Mouse (Mus musculus) lung, embryonic 16.5 days (tissue): ENCODE data around the gene Tubb4b. TPM values are rescaled to one million over a fixed set of nuclear protein-coding genes. Genes with fewer than 3 reads are reported as not detected.

ENCODE experiments used
- ATAC-seq: fragments of 200-750 bp; cut with Nextera tagmentation; 2 replicates; pipeline ENCODE4 v1.8.0; 2017; ENCODE audit warnings: low read depth, mild to moderate bottlenecking, moderate library complexity
- H3K27ac ChIP-seq: fragments of 300-500 bp; sonication (generic); 2 replicates; pipeline ENCODE4 v1.5.1; 2014; ENCODE audit warnings: mild to moderate bottlenecking, control low read depth, low read length
- H3K27me3 ChIP-seq: fragments of 300-500 bp; sonication (generic); 2 replicates; pipeline ENCODE4 v1.6.1; 2014; ENCODE audit warnings: low read depth, low read length, mixed read lengths; ENCODE audit not compliant: control insufficient read depth, insufficient read depth
- H3K36me3 ChIP-seq: fragments of 300-500 bp; sonication (generic); 2 replicates; pipeline ENCODE4 v1.6.1; 2014; ENCODE audit warnings: low read length; ENCODE audit not compliant: control insufficient read depth, insufficient read depth
- H3K4me1 ChIP-seq: fragments of 300-500 bp; sonication (generic); replicated peaks from 2 replicates; pipeline ENCODE4 v1.6.1; 2014; ENCODE audit warnings: low read length, mixed read lengths; ENCODE audit not compliant: control insufficient read depth, insufficient read depth
- H3K4me2 ChIP-seq: fragments of 300-500 bp; sonication (generic); 2 replicates; pipeline ENCODE4 v1.6.1; 2014; ENCODE audit warnings: low read depth, low read length, control low read depth
- H3K4me3 ChIP-seq: fragments of 300-500 bp; sonication (generic); 2 replicates; pipeline ENCODE4 v1.5.1; 2014; ENCODE audit warnings: mild to moderate bottlenecking, low read length, control low read depth
- H3K9ac ChIP-seq: fragments of 300-500 bp; sonication (generic); 2 replicates; pipeline ENCODE4 v1.6.1; 2014; ENCODE audit warnings: low read length, control low read depth
- H3K9me3 ChIP-seq: fragments of 300-500 bp; sonication (generic); 2 replicates; pipeline ENCODE4 v1.6.1; 2016; ENCODE audit warnings: low read length; ENCODE audit not compliant: control insufficient read depth
- WGBS: fragments of 180-500 bp; shearing (Covaris S2); extraction: QIAGEN DNeasy Blood & Tissue Kit; methylation state at CpG from one replicate; pipeline ENCODE4 v1.1.7; 2014; 5-methylcytosine and 5-hydroxymethylcytosine counted together
- polyA plus RNA-seq: library from polyadenylated mRNA; unstranded; fragments of >200 nt; fragmentation: Nextera tagmentation; extraction: Ambion mirVana; gene quantifications from 2 replicates; pipeline ENCODE4 v1.2.1, GENCODE M21; 2015

Gene Tubb4b
- polyA plus RNA-seq, 1 experiment from 2014 or later: 677 TPM

DNA sequence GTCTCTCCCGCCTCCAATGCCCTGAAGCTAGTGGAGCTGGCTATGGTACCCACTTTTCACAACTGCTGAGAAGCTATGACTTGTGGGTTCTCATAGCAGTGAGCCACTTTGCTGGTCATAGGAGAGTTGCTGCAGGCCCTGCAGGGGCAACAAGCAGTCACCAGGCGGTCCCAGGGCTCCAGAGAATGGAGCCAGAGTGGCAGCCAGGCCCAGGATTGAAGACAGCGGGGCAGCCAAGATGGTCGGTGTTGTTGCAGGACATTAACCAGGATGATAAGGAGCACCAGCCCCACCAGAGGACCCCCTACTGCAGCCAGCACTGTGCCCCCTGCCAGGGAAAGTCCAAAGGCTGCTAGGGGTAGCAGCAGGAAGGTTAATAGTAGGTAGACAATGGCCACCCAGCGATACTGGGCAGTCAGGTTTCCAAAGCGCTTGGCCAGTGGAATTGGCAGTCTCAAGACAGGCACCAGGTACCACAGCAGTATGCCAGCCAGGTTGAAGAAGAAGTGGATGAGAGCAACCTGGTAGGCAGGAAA is 4.6 kb upstream of the Tubb4b start:
- 69% methylated on average over 6 of the region's 6 CpGs for WGBS
- Histone ChIP-seq H3K4me2 (no peak overlapping the region), H3K36me3 (no peaks in the 10 kb centered on the region), H3K27ac (no peak overlapping the region), H3K9ac (peak overlapping the region; percentile 24; the same call in 1 of the 2 replicates), H3K4me3 (no peak overlapping the region), H3K27me3 (no peaks in the 10 kb centered on the region), H3K4me1 (peaks cover 16% of the 10 kb centered on the region), H3K9me3 (no peaks in the 10 kb centered on the region)
- ATAC-seq: no peak

DNA sequence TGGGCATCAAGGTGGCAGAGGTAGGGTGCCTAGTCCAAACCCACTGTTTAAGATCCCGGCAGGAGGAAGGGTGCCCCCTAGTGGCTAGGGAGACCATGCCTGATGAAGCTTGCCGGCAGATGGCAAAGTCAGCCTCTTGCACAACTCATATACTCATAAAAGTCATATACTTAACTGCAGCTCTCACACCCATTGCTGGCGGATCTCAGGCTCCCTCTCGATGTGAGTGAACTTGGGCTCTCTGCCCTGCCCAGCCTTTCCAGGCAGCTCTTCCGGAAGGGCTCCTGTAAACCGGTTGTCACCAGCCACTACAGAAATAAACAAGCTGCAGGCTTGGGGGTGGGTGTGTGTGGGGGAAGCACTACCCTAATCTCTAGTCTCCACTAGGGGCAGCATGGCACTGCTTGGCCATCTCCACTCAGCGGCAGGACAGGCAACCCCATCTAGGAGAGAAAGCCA is 4.0 kb upstream of the Tubb4b start:
- Histone ChIP-seq H3K4me1 (peaks cover 17% of the 10 kb centered on the region), H3K4me2 (peak overlapping the region; percentile 39), H3K27ac (peak overlapping the region; percentile 71), H3K36me3 (no peaks in the 10 kb centered on the region), H3K27me3 (no peaks in the 10 kb centered on the region), H3K4me3 (no peak overlapping the region), H3K9me3 (no peaks in the 10 kb centered on the region), H3K9ac (0 out of 2 replicates have a peak overlapping the region, but pooled peaks have one; percentile 12)
- ATAC-seq: peak; percentile 39
- 0% methylated on average over 7 of the region's 7 CpGs for WGBS

DNA sequence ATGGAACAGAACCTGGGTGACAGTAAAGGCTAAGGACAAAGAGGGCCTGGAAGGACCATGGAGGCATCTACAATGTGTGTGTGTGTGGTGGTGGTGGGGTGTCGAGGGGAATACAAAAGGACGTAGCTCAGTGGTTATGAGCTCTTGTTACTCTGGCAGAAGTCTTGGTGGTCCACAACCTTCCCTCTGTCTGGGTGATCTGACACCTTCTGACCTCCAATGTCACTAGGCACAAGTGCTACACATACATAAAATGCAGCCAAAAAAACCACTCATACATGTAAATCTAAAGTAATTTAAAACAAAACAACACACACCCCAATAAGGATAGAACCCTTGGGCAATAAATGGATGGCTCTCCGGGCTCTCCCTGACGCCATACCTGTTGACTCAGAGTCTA is 2.9 kb upstream of the Tubb4b start:
- Histone ChIP-seq H3K4me3 (no peak overlapping the region), H3K4me1 (peaks cover 20% of the 10 kb centered on the region), H3K9me3 (no peaks in the 10 kb centered on the region), H3K27ac (no peak overlapping the region), H3K36me3 (no peaks in the 10 kb centered on the region), H3K27me3 (no peaks in the 10 kb centered on the region), H3K4me2 (no peak overlapping the region), H3K9ac (no peak overlapping the region)
- ATAC-seq: no peak
- whole genome bisulfite sequencing: 92% methylated on average over 4 of the region's 4 CpGs

DNA sequence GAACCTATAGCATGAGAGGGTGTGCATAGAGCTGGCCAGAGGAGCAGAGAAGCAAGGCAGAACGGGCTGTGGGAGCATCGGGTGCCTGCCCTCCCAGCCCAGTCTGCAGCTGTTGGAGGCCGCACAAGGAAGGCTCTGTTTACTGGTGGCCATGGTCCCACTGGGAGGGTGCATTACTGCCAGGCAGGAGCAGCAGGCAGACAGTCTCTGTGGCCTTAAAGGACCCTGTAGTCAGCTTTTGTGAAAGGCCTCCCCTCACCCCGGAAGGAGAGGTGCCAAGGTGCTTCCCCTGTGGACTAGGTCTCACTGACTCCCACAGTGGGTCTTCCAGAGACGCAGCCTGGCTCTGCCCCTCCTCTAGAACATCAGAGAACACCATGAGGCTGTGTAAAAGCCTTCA is 2.4 kb upstream of the Tubb4b start:
- Histone ChIP-seq H3K36me3 (peaks cover 2% of the 10 kb centered on the region; the same call in 1 of the 2 replicates), H3K4me3 (no peak overlapping the region), H3K9ac (no peak overlapping the region), H3K27ac (no peak overlapping the region), H3K4me1 (peaks cover 20% of the 10 kb centered on the region), H3K9me3 (no peaks in the 10 kb centered on the region), H3K27me3 (no peaks in the 10 kb centered on the region), H3K4me2 (no peak overlapping the region)
- ATAC-seq: no peak
- WGBS: 73% methylated on average over 5 of the region's 5 CpGs

DNA sequence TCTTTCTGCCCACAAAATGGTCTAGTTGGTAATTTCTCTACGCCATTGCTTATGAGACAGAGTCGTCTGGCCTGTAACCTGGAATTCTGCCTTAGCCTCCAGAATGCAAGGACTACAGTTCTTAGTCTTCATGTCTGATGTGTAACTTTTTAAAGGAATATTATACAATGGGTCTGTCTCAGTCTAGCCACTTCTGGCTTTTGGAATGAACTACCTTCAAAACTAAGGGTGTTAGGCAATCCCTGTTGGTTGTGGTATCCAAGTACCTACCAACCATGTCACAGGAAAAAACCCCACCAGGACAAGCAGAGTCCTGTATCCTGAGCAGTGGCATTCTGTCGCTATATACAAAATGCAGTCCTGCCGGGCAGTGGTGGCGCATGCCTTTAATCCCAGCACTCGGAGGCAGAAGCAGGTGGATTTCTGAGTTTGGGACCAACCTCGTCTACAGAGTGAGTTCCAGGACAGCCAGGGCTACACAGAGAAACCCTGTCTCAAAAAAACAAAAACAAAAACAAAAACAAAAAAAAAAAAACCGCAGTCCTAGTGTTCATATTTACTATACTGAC is 1.4 kb upstream of the Tubb4b start:
- Histone ChIP-seq H3K4me1 (peaks cover 20% of the 10 kb centered on the region), H3K27me3 (no peaks in the 10 kb centered on the region), H3K27ac (peak overlapping the region; percentile 99), H3K36me3 (peaks cover 7% of the 10 kb centered on the region), H3K4me2 (peak overlapping the region; percentile 49), H3K9ac (peak overlapping the region; percentile 76), H3K9me3 (no peaks in the 10 kb centered on the region), H3K4me3 (peak overlapping the region; percentile 64)
- no peak for ATAC-seq
- 66% methylated on average over 8 of the region's 8 CpGs for WGBS

DNA sequence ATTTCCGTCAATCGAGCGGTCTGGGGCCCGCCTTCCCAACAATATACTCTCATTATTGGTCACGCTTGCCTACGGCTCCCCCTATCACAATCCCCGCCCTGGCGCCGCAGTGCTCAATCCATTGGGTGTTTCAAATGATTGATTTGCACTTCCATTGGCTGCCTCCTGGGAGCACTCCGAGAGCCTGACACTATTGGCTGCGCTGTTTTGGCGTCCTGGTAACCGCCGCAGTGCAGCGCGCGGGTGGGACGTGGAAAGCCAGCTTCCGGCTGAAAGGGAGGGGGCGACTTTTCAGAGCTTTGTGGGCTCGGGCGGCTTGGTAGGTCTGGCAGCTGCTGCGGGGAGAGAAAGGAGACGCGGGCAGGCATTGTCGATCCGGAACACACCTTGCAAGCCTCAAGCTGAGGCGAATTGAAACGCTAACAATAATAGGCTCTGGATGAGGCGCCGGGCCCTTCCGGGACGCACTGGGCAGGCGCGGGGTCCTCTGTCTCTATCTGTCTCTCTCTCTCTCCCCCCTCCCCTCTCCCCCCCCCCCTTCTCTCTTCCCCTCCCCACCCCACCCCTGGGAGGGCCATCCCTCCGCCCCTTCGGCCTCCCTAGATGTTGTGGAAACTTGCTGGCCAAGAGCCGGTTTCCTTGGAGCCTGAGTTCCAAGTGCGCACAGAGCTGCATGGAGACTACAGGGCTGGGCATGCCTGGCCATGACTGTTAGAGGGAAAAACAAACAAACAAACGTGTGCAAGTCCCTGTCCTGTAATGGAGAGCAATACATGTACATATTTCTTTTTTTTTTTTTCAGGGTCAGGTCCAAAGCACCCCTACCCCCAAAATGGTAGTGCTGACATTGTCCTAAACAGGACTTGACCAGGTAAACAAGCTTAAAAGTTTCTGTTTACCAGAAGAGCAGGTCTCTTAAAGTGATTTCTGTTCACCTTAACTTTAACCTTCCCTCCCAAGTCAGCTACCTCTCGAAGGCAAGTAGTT is 557 bp upstream of the Tubb4b start:
- Histone ChIP-seq H3K27me3 (no peaks in the 10 kb centered on the region), H3K9me3 (no peaks in the 10 kb centered on the region), H3K4me1 (peaks cover 20% of the 10 kb centered on the region), H3K9ac (peak overlapping the region; percentile 76), H3K4me3 (peak overlapping the region; percentile 87), H3K36me3 (peaks cover 7% of the 10 kb centered on the region), H3K27ac (peak overlapping the region; percentile 99), H3K4me2 (peak overlapping the region; percentile 49)
- WGBS: 2% methylated on average over 41 of the region's 41 CpGs
- ATAC-seq: peak; percentile 95

DNA sequence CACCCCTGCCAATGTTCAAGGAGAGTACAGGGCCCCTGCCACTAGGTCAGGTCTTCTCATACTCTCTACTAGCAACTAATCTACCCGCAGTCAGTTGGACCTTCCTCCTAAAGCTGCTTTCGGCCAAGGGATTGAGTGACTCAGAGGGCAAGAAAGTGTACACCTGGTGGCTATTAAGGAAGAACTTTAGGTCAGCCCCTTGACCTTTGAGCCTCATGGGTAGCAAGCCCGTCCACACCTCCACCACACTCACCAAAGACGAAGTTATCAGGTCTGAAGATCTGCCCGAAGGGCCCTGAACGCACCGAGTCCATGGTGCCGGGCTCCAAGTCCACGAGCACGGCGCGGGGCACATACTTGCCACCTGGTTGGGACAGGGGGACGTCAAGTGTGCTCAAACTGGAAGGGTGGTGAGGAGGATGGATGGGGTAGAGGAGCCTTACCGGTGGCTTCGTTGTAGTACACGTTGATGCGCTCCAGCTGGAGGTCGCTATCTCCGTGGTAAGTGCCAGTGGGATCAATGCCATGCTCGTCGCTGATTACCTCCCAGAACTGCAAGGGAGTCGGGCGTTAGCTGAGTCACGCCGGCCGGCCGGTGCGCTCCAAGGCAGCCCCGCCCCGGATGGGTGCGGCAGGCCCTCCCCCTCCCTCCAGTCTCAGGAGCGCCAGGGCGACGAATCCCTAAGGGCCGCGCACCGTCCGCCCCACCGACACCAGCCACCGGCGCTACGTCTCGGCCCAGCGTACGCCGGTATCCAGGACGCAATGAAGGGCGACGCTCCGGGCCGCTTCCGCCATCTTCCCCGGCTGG is 616 bp downstream of the Tubb4b start:
- H3K27me3 ChIP-seq: no peaks in the 10 kb centered on the region
- peak overlapping the region; percentile 87 for H3K4me3 ChIP-seq
- peak overlapping the region; percentile 97 for H3K27ac ChIP-seq
- H3K36me3 ChIP-seq: peaks cover 7% of the 10 kb centered on the region
- peak overlapping the region; percentile 85 for H3K9ac ChIP-seq
- H3K4me2 ChIP-seq: peak overlapping the region; percentile 90
- H3K4me1 ChIP-seq: peaks cover 19% of the 10 kb centered on the region
- ATAC-seq: peak; percentile 45
- no peaks in the 10 kb centered on the region for H3K9me3 ChIP-seq
- under 1% methylated on average over 50 of the region's 53 CpGs for WGBS

DNA sequence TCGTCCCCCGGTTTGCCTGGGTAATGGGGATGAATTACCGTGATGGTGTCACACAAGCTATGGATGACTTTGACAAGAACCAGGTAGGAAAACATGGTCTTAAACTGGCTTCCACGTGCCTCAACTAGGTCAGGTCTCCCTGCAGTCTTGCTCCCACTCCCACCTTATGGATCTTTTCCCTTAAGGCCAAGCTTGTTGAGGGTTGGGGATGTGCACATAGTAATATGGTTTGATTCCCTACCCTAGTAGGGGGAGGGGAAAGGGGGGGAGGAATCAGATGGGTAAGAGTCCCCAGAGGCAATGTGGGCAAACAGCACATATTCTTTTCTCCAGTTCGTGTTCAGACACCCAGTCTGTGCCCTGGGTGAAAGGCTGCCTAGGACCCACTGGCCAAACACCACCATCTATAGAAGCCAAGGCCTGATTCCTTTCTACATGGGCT is 3.1 kb downstream of the Tubb4b start:
- Histone ChIP-seq H3K36me3 (peaks cover 7% of the 10 kb centered on the region), H3K9me3 (no peaks in the 10 kb centered on the region), H3K4me1 (peaks cover 11% of the 10 kb centered on the region), H3K9ac (no peak overlapping the region), H3K27ac (no peak overlapping the region), H3K27me3 (no peaks in the 10 kb centered on the region), H3K4me2 (no peak overlapping the region), H3K4me3 (no peak overlapping the region)
- ATAC-seq: no peak
- WGBS: 70% methylated on average over 5 of the region's 5 CpGs
